20 mouse cellular contexts compared by ENCODE assay signal in the genomic region with DNA sequence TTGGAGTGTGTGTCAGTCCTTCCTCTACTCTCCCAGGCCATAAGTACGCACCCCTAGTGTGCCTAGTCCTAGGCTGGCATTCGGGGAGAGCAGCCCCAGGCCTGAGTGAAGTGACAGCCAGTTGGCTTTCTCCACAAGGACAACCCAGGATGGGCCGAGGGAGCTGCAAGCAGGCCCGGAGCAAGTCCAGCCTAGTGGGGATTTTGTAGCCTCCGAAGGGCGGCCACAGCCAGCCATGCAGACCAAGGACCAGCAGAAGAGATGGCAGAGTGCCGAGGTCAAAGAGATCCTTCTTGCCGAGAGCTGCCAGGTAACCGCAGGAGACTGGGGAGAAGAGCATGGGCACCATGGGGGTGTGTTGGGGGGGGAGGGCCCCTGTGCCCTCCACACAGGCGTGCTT. TPM values are rescaled to one million over a fixed set of nuclear protein-coding genes. Genes with fewer than 3 reads are reported as not detected.
DNase-seq lines count a peak whose midpoint lies in the region.
"Had no signal": no experiment of that assay in that cellular context is flagged by ENCODE, and none has a peak within 500 bp of the region (broad histone marks: within the 10 kb centered on the region; RNA-seq: fewer than 3 reads in every experiment).

No protein-coding gene starts in this region.

- DNase-seq in adrenal gland, adult 8-10 months, result peak; percentile 55
- DNase-seq in adrenal gland, postnatal 4 days (ENCODE audit: low spot score in 2 of 2), result no peak
- DNase-seq in kidney, adult 11 months, result peak; percentile 33
- DNase-seq in kidney, postnatal 4 days, result no peak
- peak; percentile 68 for DNase-seq in adrenal gland, postnatal 10 days
- DNase-seq in kidney, postnatal 14 days, result peak; percentile 41
- DNase-seq in thymus, adult 18-20 months, result no peak
- no peak for DNase-seq in embryo, embryonic 10.5 days (ENCODE audit: low spot score)
- DNase-seq: cerebellum, adult 11-12 months; embryo, embryonic 11 days; gastrocnemius, postnatal 36 days; heart, postnatal 4 days; left cerebral cortex, postnatal 4 days; lung, embryonic 14.5 days; thymus, adult 2 months; thymus, postnatal 4 days had no signal

RNA-seq across cellular contexts. Expression of gene Spata21, which starts 6.9 kb away (rescaled TPM):
- total RNA-seq in adrenal gland, adult 8-10 months (2022), result not detected
- under 1 TPM; 0.68 to 0.81 TPM for total RNA-seq in adrenal gland, postnatal 4 days (2021)
- not detected for total RNA-seq in adrenal gland, postnatal 10 days (2021)
- total RNA-seq: G1E; gastrocnemius, postnatal 36 days; heart, adult 8-10 months; heart, postnatal 4 days; monocyte, adult 5-6 weeks; neutrophil, adult 5-6 weeks had no signal

RNA-seq across cellular contexts. Expression of gene Necap2, which starts 16.9 kb away (rescaled TPM):
- total RNA-seq in adrenal gland, adult 8-10 months (2022), result 10 to 100 TPM; 55.4 to 82.5 (median 71.9) TPM
- total RNA-seq in adrenal gland, postnatal 4 days (2021), result 10 to 100 TPM; 66.0 to 69.1 TPM
- total RNA-seq in adrenal gland, postnatal 10 days (2021), result 10 to 100 TPM; 54.5 to 57.1 TPM

RNA-seq across cellular contexts. Expression of gene Crocc, which starts 34.7 kb away (rescaled TPM):
- total RNA-seq in adrenal gland, adult 8-10 months (2022), result 10 to 100 TPM in 3 of 4 experiments, 1 to 10 TPM in 1; 8.4 to 22.2 (median 13.2) TPM
- 10 to 100 TPM; 16.3 to 24.0 TPM for total RNA-seq in adrenal gland, postnatal 4 days (2021)
- total RNA-seq in adrenal gland, postnatal 10 days (2021), result 10 to 100 TPM in 1 of 2 experiments, 1 to 10 TPM in 1; 6.7 to 13.2 TPM

RNA-seq across cellular contexts. Expression of gene Szrd1, which starts 44.6 kb away (rescaled TPM):
- 100 to 1,000 TPM in 3 of 4 experiments, 10 to 100 TPM in 1; 96.1 to 123 (median 115) TPM for total RNA-seq in adrenal gland, adult 8-10 months (2022)
- 100 to 1,000 TPM; 115 to 132 TPM for total RNA-seq in adrenal gland, postnatal 4 days (2021)
- 100 to 1,000 TPM; 111 to 115 TPM for total RNA-seq in adrenal gland, postnatal 10 days (2021)

RNA-seq across cellular contexts. Expression of gene Fbxo42, which starts 52.7 kb away (rescaled TPM):
- total RNA-seq in adrenal gland, adult 8-10 months (2022), result 10 to 100 TPM; 24.5 to 32.1 (median 29.0) TPM
- total RNA-seq in adrenal gland, postnatal 4 days (2021), result 10 to 100 TPM; 25.3 to 25.9 TPM
- total RNA-seq in adrenal gland, postnatal 10 days (2021), result 10 to 100 TPM; 16.6 to 21.2 TPM

Comparison
In these comparisons a context has a peak if more than half of its experiments do, and no peak if none do; other contexts are left out.
1. DNase-seq: peak in adrenal gland, adult 8-10 months (single experiment), kidney, adult 11 months (single experiment), adrenal gland, postnatal 10 days (single experiment) and kidney, postnatal 14 days (single experiment); none in adrenal gland, postnatal 4 days (0 of 2), kidney, postnatal 4 days (0 of 2), thymus, adult 18-20 months (0 of 2) and embryo, embryonic 10.5 days (single experiment).